Mouse (Mus musculus) cerebellum, postnatal 4 days (tissue): ENCODE data around the gene Gvin1.
"Not testable (repeated sequence)": the region's sequence is repeated elsewhere in the genome, so short reads cannot be mapped to it uniquely, and the experiment has no call there.

ENCODE experiments used
- DNase-seq, 2 experiments: peaks; one replicate each; pipeline ENCODE4 v3.0.0; 2022; ENCODE audit warnings: low spot score in 2 of 2, mixed read lengths in 1 of 2

Gene Gvin1

DNA sequence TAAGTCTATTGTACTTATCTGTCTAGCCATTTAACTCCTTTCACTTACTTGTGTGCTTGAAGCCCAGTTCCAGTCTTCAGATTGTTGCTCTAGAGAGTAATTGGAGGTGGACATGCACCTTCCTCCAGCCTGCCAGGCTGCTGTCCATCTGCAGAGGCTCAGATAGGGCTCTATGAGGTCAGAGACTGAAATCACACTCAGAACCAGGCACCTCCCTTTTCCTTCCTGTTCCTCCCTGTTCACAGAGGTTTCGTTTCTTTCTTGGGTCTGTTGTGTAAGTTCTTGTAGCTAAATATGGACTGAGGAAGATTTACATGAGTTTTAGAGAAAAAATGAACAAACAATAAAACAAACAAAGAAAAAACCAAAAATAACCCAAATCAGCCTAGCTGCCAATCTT lies at the start of gene Gvin1:
TSS of gene Gvin1 (minus strand) at position 150 of the 400 bp plus-strand sequence.
- DNase-seq: not testable (repeated sequence)

DNA sequence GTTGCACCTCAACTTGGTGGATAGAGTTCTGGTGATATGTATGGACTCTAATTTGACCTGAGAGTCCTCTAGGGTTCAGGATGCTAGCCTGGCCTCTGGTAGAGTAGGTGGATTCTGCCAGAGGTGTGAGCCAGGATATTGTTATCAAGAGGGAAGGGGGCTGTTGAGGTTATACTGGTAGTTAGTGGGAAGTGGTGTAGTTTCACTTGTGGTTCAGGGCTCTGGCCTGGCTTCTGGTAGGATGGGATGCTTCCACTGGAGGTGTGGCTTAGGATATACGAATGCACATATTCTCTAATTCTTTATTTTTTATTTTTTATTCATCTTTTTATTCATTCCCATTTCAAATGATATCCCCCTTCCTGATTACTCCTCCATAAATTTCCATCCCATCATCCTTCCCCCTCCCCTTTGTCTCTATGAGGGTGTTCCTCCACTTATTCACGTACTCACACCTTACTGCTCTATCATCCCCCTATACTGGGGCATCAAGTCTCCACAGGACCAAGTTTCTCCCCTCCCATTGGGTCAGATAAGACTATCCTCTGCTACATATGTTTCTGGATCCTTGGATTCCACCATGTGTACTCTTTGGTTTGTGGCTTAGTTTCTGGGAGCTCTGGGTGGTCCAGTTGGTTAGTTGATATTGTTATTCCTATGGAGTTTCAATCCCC lies 36.9 kb upstream of the Gvin1 start:
- DNase-seq: no peak

DNA sequence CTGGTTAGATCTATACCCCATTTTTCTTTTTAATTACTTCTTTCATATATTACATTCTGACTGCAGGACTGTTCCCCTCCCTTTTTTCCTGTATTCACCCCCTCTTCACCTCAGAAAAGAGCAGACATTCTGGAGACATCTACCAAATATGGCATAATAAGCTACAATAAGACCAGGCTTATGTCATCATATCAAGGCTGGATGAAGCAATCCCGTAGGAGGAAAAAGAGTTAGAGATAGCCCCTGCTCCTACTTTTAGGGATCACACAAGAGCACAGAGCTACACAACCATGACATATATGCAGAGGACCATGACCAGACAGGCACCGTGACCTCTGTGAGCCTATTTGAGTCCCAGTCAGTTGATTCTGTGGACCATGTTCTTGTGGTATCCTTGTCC lies 33.8 kb upstream of the Gvin1 start:
- DNase-seq: no peak

DNA sequence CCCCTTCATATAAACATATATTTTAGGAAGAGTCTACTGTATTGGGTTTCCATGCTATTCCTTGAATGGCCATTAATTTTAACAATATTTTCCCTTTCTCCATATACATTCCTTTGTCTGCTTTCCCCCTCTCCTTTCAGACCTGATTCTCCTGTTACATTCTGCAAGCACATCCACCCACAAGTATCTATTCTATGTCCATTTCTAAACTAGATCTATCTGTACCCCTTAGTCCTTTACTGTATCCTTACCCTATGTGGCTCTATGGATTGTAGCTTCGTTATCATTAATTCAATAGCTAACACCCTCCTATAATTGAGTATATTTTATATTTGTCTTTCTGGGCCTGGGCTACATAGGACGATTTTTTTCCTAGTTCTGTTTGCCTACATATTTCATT lies 33.1 kb upstream of the Gvin1 start:
- no peak for DNase-seq

DNA sequence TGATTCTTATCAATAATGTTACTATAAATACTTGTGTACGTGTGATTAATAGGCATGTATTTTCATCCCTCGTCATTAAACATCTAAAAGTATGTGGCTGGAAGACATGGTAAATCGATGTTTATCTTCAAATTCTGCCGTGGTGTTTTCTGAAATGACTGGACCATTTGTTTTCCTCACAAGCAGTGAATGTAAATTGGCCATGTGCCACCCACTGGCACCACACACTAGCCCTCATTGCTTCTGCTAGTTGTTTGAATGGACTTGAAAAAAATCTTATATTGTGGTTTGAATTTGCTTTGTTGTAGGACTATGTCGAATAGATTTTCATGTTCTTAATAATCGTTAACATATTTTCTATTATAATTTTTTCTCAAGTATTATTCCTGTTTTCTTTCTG lies 30.5 kb upstream of the Gvin1 start:
- no peak for DNase-seq

DNA sequence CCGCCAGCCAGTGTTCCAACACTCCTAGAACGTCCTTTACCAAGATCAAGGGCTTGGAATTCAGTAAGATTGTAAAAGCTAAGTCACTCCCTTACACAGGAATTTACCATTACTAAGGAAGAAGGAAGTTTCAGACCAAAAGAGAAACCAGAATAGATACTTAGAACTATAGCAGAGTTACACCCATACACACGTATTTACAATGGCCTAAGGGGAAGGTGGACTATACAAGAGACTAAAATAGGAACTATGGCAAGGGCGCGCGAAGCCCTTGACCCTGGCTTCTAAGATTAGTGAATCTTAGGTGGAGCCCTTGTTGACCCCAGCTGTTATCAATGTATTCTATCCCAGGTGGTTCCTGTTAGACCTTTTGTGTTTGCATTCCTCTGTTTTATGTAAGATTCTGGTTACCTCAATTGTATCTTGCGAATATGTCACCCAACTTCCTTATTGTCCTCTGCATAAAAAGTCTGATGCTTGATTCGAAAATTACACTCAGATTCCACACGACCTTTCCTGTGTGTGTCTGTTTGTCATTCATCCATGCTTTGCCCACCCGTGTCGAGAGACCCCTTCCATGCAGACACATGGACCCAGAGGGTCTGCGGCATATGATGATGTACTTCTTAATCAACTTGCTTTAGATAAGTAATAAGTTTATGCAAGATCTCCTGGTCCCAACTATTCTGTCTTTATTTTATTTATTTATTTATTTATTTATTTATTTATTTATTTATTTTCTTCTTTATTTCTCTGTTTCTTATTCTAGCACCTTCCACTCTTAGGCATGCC lies 25.6 kb upstream of the Gvin1 start:
- DNase-seq: not testable (repeated sequence)

DNA sequence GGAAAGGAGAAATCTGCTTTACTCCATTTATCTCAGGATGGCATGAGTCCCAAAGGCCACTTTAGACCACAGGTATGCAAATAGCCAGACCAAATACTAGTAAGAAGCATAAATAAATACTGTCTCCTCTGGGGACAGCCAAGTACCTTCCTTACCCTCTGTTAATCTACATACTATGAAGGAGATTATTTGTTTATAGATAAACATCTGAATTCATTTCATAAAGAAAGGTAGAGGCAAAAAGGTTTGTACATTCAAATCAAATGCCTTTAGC lies 22.0 kb upstream of the Gvin1 start:
- DNase-seq: no peak

DNA sequence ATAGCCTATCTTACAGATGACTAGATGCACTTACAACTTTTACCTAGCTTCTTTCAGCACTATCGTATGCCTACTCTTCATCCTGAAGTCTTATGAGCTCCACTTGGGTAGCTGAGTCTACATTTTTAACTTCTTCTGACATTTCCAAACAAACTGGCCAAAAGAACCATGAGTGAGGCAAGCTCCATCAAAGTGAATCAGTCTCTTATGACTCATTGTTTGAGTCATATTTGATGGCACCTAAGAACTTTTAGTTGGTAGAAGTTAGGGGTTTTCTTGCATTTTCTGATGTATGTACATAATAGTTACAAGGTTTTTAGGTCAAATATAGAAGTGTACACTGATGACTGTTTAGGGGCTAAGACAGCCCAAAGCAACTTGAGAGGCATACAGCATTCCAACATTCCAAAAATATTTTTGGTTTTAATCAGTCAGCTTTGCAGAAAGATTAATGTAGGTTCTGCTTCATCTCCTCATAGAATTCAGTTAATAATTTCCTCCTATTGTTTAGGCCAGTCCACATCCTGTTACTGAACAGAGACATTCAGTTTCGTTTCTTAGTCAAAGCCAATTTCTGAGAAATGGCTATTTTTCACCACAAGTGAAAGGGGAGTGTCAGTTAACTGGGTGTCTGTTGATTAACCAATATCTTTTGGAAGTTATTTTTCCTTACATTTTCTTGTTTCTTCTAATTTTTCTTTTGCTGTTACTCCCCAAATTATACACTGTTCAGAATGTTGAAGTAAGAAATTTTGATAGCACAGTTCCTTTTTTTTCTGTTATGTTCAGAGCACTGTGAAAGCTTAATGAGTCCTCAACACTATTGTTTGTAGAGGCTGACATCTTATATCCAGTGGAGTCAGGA lies 21.4 kb upstream of the Gvin1 start:
- no peak for DNase-seq

DNA sequence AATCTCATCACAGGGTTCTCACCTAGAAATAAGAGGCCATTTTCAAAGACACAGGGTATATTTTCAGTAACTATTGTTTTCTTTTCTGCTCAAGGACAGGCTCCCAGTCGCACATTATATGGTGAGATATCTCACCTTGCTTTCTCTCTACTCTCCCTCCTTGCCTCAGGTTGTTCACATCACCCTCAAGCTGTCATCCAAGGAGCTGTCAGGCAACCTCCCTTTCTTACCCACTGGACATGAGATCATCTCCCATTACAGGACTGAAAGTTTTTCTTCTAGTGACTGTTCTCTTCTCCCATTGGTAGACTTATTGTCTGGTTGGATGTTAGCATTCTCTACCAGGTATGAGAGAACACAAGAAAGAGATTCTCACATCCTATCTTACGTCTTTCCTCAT lies 20.5 kb upstream of the Gvin1 start:
- DNase-seq: no peak

DNA sequence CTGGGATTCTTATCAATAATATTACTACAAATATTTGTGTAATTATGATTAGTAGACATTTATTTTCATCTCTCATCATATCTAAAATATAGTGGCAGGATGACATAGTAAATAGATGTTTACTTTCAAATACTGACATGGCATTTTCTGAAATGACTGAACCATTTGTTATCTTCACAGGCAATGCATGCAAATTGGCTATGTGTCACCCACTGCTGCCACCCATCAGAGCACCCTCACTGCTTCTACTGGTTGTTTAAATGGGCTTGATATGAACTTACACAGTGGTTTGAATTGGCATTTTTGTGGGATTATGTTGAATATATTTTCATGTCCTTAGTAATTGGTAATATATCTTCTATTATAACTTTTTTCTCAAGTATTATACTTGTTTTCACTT lies 784 bp upstream of the Gvin1 start:
- DNase-seq: not testable (repeated sequence)

DNA sequence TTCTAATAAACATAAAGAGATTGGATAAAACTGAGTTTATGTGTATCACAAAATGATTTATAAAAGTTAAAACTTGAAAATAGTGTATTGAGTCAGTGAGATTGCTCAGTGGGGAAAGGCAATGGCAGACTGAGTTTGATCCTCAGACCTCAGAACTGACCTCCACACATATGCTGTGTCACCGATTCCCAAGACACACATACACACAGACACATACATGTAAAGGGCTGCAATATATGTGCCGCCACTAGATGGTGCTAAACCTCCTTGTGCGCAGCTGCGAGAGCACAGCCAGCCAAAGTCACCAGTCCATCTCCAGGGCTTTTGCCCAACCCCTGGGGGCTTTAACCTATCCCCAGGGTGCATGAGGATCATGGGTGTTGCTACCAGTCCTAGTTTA lies 1.4 kb downstream of the Gvin1 start:
- DNase-seq: not testable (repeated sequence)

DNA sequence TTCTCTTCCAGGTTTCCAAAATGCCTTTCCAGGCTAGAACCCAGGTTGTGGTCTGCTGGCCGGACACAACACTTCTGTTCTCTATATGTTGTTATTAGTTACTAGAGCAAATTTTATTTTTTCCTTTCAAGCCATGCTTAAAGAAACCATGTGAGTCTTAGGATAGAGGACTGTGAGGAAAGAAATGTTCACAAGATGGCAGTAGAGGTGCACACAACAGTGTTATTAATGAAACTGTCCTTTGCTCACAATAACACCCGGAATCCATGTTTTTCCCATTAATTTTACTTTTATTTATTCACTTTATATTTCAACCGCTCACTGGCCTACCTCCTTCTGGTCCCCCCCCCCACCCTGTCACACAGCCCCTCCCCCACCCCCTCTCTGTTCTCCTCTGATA lies 8.5 kb downstream of the Gvin1 start:
- not testable (repeated sequence) for DNase-seq

DNA sequence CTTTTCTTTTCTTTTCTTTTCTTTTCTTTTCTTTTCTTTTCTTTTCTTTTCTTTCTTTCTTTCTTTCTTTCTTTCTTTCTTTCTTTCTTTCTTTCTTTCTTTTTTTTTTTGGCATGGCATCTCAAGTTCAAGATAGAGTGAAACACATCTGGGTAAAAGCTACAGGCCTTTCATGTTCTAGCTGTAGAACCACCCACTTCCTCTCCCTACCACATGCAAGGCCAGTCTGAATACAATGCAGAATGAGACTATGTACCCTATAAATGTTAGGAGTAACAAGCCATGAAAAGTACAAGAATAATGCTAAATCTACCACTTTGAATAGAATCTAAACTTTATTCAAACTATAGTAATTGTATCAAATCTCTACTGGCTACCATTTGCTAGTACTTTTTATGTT lies 38.1 kb downstream of the Gvin1 start:
- DNase-seq: not testable (repeated sequence)

DNA sequence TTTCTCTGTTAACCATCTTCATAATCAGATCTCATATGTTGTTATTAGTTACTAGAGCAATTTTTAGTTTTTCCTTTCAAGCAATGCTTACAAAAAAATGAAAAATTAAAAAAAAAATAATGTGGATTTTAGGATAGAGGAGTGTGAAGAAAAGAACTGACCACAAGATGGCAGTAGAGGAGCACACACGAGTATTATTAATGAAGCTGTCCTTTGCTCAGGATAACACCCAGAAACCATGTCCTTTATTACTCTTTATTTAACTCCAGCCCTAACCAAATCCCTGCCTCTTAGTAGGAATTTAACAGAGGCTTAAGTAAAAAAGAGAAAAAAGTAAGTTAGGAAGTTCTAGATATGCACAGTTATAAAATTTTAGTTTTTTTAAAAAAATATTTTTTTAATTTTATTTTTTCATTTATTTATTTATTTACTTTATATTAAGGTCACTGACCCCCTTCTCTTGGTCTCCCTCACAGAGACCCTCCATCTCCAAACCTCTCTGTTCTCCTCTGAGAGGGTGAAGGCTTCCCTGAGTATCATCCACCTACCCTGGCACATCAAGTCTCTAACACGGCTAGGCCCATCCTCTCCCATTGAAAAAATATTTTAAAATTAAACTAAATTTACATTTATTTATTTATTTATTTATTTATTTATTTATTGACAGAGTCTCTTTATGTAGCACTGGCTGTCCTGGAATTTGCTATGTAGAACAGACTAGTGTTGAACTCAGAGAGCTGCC lies 69.9 kb downstream of the Gvin1 start:
- not testable (repeated sequence) for DNase-seq

DNA sequence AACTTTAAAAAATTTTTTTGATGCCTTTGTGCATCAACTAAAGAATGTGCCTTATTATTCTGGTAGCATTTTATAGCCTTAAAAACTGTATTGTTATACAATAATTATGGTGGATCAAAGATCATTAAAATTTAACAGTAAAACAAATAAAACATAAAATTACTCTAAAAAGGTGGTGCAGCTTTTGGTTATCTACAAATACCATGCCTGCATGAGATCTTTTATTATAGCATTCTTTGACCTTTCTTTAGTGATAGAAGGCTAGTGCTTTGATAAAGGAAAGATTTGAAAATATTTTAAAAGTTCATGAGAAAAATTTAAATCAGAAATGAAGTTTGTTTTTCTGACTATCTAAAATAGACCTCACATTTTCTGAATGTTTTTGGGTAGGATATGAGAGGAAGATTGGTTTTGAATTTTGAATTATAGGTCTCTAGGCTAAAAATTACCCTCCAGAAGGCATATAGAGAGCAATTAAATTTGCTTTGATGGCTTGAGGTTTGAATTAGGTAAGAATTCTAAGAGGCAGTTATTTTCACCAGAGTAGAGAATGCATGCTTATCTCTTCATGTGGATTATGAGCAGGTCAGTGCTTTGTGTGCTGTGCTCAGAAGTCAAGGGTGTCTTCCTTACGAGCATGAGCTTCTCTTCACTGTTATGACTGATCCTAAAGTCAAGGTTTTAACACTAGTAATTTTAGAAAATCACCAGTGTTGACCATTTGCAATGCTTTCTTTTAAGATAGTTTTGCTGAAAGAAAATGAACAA lies 73.8 kb downstream of the Gvin1 start:
- not testable (repeated sequence) for DNase-seq

DNA sequence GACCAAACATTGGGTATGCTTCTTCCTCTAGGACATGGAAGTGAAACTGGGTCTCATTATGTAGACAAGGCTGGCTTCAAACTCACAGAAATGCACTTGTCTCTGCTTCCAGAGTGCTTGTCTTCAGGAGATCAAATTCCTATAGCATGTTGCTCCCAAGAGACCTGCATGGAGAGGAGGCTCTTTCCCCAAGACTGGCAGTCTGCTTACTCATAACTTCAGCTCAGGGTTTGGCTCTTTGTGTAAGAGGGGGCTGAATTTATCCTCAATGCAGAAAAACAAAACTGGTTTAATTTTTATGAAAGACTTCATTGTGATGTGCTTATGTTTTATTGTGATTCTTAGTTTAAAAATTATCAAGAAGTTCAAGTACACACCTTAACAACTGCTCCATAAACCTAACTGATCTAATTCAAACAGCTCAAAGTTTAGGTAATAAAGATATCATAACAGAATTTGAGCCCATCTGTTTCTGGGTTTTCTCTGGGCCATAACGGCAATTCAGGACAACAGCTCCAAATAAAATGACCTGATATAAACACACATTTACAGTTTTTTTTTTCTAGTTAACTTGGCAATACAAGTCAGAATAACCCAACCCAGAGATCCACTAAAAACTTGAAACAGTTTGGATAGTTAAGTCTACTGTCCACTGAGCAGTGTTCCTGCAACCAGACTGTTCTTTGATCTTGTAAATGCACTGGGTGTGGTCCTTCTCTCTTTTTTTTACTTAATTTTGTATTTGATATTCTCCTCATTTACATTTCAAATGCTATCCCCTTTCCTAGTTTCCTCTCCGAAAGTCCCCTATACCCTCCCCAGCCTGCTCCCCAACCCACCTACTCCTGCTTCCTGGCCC lies 97.8 kb downstream of the Gvin1 start:
- DNase-seq: not testable (repeated sequence)
